Mouse (Mus musculus) lung, postnatal 25 days (tissue): ENCODE results near the gene Hsd17b12.

Experiments
- DNase-seq: peaks from one replicate; pipeline ENCODE4 v3.0.0; 2022; ENCODE audit warnings: low spot score

Gene Hsd17b12

GRCm38 (mm10) chr2:94010335-94011291, 147.2 kb downstream of the Hsd17b12 start, which contains the start of gene Alkbh3:
Gene Alkbh3 (minus strand): TSS chr2:94010807.
- DNase-seq, result peak; percentile 89

- DNase-seq, result peak; percentile 84
Measured at GRCm38 (mm10) chr2:94002331-94002730, 155.4 kb downstream of the Hsd17b12 start.

GRCm38 (mm10) chr2:94001918-94002317, 155.8 kb downstream of the Hsd17b12 start:
- DNase-seq, result no peak

DNA sequence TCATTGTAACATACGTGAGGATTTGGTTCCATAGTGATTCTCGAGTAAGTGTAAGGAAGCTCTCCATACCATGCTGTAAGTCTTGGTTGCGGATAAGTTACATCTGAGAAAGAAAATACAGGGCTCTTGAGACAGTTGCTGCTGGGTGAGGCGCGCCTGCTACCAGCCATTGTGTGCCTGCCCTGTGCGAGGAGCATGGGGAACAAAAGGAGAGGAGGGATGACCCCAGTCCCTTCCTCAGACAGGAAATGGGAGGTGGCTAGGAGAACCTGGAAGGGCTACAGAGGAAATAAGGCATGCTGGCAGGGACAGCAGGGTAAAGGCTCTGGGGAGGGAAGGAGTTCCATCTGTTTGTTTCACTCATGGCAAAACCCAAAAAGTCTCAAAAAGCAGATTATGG, 156.4 kb downstream of the Hsd17b12 start:
- DNase-seq, result peak; percentile 46

DNA sequence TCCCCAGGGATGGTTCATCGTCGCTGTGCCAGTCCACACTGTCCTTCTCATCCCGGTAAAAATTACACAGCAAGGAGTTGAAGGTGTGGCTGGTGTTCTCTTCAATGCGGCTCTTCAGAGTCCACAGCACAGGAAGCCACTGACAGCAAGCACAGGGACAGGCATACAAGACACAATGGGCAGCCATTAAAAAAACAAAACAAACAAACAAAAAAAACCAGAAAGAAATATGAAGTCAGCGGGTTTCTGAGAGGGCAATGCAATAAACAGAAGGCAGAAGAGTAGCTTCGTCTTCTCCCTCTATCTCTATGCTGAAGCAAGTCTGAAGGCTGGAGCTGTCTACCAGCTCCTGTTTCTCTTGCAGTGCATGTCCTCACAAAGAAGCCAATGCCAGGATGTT, 161.5 kb downstream of the Hsd17b12 start, which contains the start of gene Gm27027:
Gene Gm27027, minus strand, starts transcription at position 101 of the 400 bp plus-strand sequence.
- DNase-seq, result no peak

DNA sequence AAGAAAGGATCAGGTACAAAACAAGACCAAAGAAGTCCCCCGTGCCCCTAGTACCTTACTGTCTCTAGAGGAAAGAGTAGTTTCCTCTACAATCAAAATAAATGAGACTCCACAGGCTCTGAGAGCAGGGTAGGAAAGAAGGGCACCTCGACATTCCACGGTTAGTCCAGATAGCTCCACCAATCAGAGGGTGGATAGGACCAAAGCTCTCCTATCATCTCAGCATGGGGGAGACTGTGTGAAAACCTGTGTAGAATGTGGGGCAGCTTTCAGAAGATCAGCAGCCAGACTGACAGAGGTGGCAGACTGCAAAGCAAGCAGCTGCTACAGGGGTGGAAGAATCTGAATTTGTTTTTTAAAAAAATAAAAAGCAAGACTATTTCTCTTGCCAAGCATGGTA, 165.0 kb downstream of the Hsd17b12 start:
- no peak for DNase-seq

- no peak for DNase-seq
Measured at GRCm38 (mm10) chr2:93992259-93992658, 165.5 kb downstream of the Hsd17b12 start.

DNA sequence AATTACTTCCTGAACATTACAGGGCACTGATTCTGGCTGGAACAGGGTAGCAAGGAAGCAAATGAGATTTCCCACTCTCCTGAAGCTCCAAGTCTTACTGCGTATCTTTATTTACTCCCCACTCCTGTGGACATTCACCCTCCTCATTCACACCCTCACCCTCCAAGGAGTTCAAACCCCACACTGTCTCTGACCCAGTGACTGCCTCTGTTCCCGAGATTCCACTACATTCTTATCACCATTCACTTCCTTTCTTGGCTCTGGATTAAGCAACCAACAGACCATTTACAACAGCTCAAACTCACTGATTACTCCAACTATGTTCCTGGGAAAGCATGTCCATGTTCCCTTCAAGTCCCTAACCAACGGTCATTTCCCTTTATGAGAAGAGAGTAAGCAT, 166.4 kb downstream of the Hsd17b12 start:
- DNase-seq, result no peak

DNA sequence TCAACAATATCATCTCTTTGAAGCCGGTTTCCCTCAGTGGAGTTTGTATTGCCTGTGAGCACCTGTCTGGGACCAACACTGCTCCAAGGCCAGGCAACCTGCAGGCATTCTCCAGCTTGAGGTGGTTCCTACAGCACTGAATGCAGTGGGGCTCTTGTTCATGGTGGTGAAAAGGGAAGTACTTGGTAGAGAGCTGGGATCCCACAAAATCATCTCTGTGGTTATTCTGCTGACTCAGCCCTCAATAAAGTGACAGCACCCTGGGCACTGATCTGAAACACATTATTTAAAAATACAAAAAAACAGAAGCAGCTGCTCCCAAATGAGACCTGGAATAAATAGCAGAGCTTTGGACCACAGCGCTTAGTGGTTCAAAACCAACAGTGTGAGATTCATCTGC, 169.3 kb downstream of the Hsd17b12 start:
- DNase-seq, result no peak
